Mouse (Mus musculus) neural tube, embryonic 10.5 days (tissue): ENCODE measurements around the gene Camsap1.

Experiments used
- DNase-seq: peaks from one replicate; pipeline ENCODE4 v3.0.0-alpha.2; 2017; ENCODE audit warnings: low spot score; ENCODE audit errors: extremely low spot score

The Camsap1 gene

GRCm38 (mm10) chr2:25983159-25983907 lies at the start of gene Camsap1:
Gene Camsap1 (minus strand): TSS chr2:25983282.
- peak; percentile 100 for DNase-seq

- DNase-seq: no peak
Observed at GRCm38 (mm10) chr2:26030288-26030687, 47.2 kb upstream of the Camsap1 start.

DNA sequence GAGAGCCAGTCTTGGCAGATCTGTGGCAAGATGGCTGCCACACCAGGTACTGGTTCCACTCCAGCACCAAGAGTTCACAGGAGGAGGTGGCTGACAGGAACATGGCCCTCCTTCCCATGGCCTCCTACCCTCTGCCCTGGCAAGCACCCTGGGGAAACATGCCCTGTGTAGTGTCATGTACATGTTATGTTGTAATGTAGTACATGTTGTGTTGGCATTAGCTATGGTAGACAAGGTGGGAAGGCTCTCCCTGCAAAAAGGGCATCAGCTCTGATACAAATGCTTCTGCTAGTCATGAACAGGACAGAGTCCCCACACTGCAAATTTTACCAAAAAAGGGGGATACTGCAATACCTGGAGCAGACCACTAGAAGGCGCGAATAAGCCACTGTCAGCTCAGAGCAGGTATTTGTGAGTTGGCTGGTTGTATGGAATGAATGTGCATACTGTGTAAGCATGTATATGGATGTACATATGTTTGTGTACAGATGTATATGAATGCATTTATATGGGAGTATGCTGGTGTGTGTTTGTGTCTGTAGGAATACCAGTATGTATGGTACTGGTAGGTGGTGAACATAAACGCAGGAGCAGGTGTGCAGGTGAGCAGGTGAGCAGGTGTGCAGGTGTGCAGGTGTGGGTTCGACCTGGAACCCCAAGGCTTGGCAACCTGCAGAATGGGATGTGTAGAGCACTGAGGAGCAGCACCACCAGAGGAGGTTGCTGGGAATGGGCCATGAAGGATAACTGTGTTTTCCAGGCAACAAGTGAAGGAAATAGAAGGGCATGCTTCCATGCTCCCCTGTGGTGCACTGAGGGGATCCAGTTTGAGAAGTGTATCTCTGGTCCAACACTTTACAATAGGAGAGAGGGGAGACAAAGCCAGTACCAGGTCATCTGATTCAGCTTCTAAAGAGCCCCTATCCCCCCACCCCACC lies 41.3 kb upstream of the Camsap1 start:
- peak; percentile 36 for DNase-seq

DNA sequence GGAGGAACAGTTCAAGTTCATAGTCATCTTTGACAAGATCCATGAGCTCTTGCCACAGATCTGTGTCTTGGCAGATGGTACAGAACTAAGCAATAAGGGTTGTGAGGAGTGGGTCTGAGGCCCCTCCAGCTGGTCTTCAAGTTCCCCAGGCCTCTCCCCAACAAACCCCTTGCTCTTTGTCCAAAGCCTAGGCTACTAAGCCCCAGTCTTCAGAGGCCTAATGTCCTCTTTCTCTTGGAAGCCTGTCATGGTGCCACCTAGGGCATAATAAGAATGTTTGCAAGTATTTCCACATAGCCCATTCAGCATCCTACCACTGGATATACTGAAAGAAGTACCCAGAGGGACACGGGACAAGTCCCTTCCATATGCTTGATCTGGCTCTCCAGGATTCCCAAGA lies 39.5 kb upstream of the Camsap1 start:
- no peak for DNase-seq

- DNase-seq: no peak
Observed at GRCm38 (mm10) chr2:26022258-26022565, 39.1 kb upstream of the Camsap1 start.

DNA sequence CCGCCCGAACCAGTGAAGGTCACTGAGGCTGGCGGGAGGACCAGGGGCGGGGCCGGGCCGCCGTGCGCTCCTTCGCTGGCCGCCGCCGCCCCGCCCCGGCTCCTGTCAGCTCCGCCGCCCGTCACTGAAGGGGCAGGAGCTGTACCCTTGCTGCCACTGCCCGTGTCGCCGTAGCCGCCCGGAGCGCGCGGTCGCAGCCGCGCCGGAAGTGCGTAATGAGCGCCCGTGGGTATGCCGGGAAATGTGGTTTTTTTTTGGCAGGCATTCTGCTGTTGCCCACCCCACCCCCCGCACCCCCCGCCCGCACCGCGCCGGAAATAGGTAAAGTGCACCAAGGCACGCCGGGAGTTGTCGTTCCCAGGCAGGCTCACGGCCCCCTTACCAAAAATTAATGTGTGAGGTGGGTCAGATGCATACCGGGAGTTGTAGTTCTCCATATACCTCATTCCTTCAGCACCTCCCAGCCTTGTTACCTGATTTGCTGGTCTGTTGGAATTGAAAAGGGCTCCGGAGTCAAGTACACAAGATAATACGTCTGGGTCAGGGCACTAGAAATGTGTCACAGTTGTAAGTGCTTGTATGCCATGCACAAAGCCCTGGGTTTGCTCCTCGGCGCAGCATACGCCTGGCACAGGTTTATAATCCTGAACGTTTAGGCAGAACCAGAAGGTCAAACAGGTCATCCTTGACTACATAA lies 38.6 kb upstream of the Camsap1 start, which contains the start of gene Ubac1:
Gene Ubac1 (minus strand): TSS at position 187 of the 697 bp plus-strand sequence.
- peak; percentile 94 for DNase-seq

DNA sequence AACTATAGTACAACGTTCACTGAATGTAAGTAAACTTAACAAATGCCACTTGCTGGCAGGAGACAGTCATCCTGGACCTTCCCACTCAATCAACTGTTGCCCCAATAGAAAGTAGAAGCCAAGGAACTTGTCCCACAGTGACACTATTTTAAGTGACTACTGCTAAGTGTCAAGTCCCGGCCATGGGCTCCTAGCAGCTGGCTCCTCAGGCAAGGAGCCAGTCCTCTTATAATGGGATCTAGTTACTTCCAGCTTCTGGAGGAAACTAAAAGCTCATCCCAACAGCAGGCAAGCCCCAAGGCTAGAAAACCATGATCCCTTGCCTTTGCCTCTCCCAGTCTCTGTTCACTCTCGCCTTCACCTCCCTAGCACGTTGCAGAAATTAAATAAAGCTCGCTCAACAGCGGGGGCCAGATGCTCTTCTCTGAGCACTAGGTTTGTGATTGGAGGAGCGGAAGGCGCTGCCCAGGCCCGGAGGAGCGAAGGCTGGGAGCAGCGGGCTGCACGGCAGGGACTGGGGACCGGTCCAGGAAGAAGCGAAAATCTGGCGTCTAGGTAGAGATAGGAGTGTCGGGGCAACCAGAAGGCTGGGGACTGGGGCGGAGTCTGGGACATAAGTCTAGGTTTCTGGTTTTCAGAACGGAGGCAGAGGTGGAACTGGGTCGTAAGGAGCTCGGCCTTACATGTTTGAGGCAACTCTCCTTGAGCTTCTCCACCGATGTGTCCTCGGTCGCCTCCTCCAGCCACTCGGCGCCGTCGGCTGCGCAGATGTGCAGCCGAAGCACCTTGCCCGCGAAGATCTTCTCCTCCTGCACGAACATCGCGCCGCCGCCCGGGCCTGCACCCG lies 37.9 kb upstream of the Camsap1 start:
- no peak for DNase-seq

- no peak for DNase-seq
Observed at GRCm38 (mm10) chr2:26019923-26020322, 36.8 kb upstream of the Camsap1 start.

GRCm38 (mm10) chr2:26017326-26017725 lies 34.2 kb upstream of the Camsap1 start:
- no peak for DNase-seq

GRCm38 (mm10) chr2:26013674-26014073 lies 30.6 kb upstream of the Camsap1 start:
- no peak for DNase-seq

DNA sequence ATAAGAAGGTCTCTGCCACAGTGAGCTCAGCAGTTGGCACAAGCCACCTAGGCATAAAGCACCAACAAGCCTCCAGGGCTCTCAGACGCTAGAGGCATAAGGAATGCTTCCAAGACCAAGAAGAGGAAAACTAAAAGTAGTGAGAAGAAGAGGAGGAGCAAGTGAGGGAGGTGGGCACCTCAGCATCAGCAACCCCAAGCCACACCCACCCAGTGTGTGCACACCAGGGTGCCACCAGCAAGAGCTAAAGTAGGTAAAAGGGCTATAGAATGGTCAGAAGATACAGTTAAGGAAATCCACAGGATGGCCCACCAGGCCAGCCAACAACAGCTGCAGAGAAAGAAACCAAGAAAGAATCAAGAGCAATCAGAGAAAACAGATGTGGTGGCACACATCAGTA lies 28.3 kb upstream of the Camsap1 start:
- DNase-seq: no peak

GRCm38 (mm10) chr2:26002001-26002400 lies 18.9 kb upstream of the Camsap1 start:
- no peak for DNase-seq

DNA sequence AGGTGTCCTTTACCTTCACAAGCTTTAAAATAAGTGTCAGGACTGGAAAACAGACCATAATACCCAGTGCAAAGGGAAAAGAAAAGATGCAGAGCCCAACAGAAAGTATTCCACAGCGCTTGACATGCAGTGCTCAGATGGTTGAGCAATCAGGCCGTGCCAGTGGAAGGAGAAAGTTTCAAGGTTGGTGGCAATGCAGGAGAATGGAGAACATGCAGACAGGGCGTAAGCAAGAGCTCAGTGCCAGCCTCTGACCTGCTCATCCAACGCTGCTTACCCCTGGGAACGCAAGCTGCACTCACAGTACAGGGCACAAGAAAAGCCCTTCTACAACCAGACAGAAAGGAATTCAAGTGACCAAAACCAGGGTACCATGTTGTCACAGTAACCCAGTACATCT lies 18.1 kb upstream of the Camsap1 start:
- no peak for DNase-seq

GRCm38 (mm10) chr2:25997716-25998115 lies 14.6 kb upstream of the Camsap1 start:
- DNase-seq: no peak

GRCm38 (mm10) chr2:25994791-25995190 lies 11.7 kb upstream of the Camsap1 start:
- DNase-seq: no peak

- no peak for DNase-seq
Observed at GRCm38 (mm10) chr2:25992285-25992684, 9.2 kb upstream of the Camsap1 start.

GRCm38 (mm10) chr2:25989651-25990050 lies 6.6 kb upstream of the Camsap1 start:
- no peak for DNase-seq

DNA sequence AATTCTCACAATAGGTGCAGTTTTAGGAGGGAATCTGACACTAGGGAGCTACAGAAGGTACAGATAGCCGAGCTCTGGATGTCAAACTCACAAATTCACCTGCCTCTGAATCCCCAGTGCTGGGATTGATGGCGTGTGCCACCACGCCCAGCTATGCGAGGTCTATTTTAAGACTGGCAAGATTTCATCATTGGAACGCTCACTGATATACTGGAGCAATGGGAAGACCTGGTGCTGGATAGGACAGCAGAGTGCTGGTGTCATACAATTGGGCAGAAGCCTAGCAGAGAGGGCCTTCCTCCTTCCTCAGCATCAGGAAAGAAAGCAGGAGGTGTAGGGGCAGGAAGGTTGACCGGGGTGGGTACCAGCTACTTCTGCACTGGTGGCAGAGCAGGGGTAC lies 4.7 kb upstream of the Camsap1 start:
- no peak for DNase-seq

DNA sequence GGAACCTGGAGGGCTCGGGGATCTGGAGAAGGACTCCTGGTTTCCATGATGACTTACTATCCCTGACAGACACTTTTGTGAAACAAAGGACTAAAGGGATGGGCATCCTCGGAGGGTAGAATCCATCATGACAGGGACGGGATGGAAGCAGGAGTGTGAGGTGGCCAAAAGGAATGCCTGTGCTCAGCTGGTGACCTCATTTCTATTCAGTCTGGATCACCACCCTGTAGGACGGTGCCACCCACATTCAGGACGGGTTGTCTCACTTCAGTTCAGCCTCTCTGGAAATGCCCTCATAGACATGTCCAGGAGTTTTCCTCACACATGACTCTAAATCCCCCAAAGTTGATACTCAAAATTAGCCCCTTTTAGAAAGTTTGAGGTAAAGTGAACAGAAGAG lies 3.5 kb upstream of the Camsap1 start:
- DNase-seq: no peak

DNA sequence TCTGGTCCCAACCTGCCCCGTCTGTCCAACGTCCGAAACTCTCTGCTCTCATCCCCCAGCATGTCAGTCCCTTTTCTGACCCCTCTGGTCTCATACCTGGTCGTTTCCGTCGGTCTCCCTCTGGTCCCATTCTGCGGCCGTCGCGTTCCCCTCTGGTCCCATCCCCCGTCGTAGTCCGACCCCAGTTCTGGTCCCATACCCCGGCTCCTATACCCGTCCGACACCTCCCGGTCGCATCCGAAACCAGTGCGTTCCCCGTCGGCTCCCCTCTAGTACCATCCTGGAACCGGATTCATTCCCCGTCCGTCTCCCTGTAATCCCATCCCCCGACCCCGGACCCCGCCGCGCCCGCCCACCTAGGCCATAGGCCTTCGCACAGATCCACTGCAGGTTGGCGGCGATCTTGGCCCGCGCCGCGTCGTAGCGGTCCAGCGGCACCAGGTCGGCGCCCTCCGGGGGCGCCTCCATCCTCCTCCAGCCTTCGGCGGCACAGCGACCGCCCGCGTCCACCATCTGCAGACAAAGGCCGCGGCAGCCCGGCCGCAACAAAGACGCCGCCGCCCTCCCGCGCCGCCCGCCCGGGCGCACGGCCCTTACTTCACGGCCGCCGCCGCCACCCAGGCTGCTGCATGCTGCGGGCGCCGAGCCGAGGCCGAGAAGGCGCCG lies 523 bp downstream of the Camsap1 start:
- peak; percentile 68 for DNase-seq

DNA sequence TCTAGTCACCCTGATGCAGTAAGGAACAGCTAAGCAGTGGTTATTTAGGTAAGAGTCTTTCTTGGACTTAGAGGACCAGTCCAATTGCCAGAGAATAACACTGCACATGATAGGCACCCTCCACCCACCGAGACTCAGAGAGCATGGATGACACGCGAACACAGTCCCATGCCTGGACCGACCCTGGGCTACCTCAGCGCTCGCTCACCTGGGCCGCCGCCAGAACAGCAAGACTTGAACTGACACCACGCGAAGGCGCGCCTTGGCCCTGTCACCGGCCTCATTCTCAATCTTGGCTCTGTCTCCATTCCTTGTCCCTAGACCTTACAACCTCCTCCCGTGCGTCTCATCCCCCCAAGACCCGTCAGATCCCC lies 1.0 kb downstream of the Camsap1 start:
- DNase-seq: no peak
